Mouse (Mus musculus) granulocyte monocyte progenitor cell, adult 5-6 weeks (primary cell): Measurements from ENCODE around the gene C5ar1. TPM values are rescaled to one million over a fixed set of nuclear protein-coding genes. Genes with fewer than 3 reads are reported as not detected.
"Not testable (repeated sequence)": the region's sequence is repeated elsewhere in the genome, so short reads cannot be mapped to it uniquely, and the experiment has no call there.

Experiments used
- ATAC-seq: replicated peaks from 2 replicates; pipeline ENCODE4 v1.8.0; 2016; ENCODE audit warnings: mild to moderate bottlenecking, moderate TSS enrichment, inconsistent platforms; ENCODE audit not compliant: poor library complexity, severe bottlenecking
- total RNA-seq, 2 experiments: library from RNA; stranded (forward) in 1 of 2; stranded (reverse) in 1 of 2; fragments of 200-712, 200-1000 nt in 1 of 2; fragments of >200 nt in 1 of 2; fragmentation: Nextera tagmentation in 1 of 2; gene quantifications; 2 replicates each; pipeline ENCODE4 v1.2.3; 2014 to 2017

C5ar1 gene
- total RNA-seq (2014; fragmentation: Nextera tagmentation) (0.21 TPM in 1 of 2 replicates, not detected in the other), total RNA-seq (2017) (0.67 and 1.1 TPM in 2 replicates)

DNA sequence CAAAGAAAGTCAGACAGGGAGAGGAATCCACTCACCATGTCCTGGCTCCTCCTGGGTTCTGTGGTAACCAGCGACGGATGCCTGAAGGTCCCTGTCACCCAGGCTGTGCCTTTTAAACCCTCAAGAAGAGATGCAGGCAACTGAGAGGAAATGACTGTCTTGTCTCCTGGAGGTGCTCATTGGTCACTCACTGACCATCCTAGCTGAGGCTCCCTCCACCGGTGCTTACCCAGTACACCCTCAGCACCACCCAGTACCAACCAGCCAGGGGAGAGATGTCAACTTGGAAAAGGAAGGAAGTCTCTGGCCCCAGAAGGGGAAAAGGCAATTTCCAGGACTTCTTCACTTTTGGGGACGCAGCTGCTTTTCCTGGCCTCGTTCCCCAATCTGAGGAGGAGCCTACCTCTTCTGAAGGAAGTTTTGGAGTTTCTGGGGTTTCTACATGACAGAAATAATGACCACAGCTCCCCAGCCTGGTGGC lies at the start of gene C5ar1:
Gene C5ar1 (minus strand): TSS at position 431 of the 481 bp plus-strand sequence.
- peak; percentile 18 for ATAC-seq

DNA sequence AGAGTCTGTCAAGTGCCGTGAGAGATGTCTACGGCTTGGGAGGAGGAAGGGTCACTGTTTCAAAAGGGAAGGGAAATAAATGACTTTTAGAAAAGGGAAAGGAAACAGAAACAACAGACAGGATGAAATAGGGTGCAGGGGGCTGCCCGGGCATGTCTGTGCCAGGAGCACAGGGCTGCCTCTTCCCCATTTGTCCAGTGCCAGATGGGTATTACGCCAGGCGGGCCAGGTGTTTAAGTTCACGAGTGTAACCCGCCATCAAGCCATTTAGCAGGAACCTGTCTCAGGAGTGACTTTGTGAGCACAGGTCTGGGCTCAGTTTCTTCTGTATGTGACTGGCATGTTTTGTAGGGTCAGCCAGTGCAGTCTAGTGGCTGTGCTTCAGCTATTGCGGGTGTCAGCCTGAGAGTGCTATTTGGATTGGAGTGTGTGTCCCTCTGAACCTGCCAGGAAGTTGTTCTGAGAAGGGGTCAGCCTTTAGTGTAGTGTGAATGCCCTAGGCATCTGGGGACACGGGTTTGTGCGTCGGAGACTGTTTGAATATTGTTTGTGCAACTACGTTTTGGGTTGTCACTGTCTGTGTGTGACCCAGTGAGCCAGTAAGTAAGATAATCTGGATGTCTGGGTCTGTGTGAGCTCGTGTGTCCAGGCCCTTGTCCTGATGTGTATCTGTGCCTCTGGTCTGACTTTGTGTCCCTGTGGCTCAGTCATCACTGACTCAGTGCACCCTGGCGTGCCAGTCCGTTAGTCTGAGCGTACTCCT lies 49.4 kb upstream of the C5ar1 start:
- ATAC-seq, result peak; percentile 34

- not testable (repeated sequence) for ATAC-seq
These were observed 48.8 kb upstream of the C5ar1 start, which contains the start of gene Bbc3 for GRCm38 (mm10) chr7:16308093-16308492. Gene Bbc3, plus strand, starts transcription at chr7:16308393.

- ATAC-seq, result not testable (repeated sequence)
These were observed 47.8 kb upstream of the C5ar1 start for GRCm38 (mm10) chr7:16307141-16307540.

DNA sequence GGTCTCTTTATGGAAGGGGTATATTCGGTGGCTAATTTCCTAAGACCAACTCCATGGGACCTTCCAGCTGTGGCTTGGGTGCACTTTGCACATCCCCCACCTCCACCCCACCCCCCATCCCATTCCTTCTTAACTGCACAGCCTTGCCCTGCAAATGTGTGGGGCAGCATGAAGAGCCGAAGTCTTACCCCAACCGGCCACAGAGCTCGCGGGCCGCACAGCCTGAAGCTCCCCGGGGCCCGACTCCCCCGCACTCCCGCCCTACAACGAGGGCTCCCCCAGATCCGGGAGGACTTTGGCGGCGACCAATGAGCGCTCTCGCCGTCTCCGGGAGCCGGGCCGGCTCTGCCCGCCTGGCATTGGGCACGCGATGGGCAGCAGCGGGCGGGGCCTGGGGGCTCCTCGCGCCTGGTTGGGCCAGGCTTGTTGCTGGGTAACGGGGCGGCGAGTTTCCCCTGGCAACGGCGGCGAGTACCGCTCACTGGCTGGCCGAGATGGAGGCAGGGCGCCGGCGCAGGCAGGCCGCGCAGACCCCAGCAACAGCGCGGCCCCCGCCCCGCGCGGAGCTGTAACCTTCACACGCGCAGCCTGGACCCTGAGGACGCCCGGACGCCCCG lies 40.2 kb upstream of the C5ar1 start:
- ATAC-seq, result peak; percentile 51

GRCm38 (mm10) chr7:16298927-16299326 lies 39.6 kb upstream of the C5ar1 start:
- no peak for ATAC-seq

DNA sequence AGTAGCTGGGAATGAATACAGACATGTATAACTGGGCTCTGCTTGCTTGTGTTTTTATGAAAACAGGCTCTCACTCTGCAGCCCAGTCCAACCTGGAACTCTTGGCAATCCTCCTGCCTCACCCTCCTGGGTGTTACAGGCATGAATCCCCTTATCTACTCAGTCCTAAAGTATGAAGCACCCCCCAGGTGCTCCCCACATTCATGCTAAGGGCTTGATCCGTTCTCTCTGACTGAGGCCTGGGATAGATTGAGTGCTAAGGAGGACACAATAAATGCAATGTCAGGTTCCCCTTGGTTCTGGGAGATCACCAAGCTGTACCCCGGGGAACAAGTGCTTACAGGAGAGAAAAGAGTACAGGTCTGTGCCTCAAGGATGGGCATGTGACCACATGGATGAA lies 38.3 kb upstream of the C5ar1 start:
- no peak for ATAC-seq

- peak; percentile 54 for ATAC-seq
These were observed 37.5 kb upstream of the C5ar1 start for GRCm38 (mm10) chr7:16296766-16297390.

DNA sequence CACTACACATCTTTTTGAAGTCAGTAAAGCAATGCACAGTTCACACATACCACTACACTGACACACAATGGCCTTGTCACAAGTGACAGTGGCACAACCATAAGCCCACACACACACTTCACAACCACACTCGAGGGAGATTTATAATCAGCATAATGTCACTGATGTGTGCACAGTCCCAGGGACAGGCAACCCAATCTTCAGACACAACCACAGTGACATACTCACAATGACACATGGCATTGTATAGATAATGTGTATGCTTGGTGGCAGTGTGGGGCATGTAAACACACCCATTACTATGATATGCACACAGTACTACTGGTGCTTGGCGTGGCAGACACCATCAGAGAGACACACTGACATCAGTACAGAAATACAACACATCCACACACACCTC lies 36.8 kb upstream of the C5ar1 start:
- no peak for ATAC-seq

GRCm38 (mm10) chr7:16295321-16295900 lies 36.1 kb upstream of the C5ar1 start:
- ATAC-seq, result peak; percentile 51

GRCm38 (mm10) chr7:16294837-16295236 lies 35.5 kb upstream of the C5ar1 start:
- peak; percentile 76 for ATAC-seq

GRCm38 (mm10) chr7:16294346-16294745 lies 35.0 kb upstream of the C5ar1 start:
- ATAC-seq, result peak; percentile 37

DNA sequence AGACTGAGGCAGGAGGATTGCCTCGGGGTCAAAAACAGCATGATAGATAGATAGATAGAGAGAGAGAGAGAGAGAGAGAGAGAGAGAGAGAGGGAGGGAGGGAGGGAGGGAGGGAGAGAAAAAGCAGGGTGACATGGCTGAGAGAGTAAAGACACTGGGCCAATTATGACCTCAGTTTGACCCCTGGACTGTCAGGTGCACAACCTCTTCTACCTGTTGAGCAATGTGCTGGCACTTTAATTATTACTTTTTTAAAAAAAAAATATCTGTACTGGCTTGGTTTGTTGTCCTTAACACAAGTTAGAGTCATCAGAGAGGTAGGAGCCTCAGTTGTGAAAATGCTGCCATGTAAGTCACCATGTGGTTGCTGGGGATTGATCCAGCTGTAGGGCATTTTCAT lies 28.5 kb upstream of the C5ar1 start:
- no peak for ATAC-seq

- no peak for ATAC-seq
These were observed 27.7 kb upstream of the C5ar1 start for GRCm38 (mm10) chr7:16287016-16287415.

DNA sequence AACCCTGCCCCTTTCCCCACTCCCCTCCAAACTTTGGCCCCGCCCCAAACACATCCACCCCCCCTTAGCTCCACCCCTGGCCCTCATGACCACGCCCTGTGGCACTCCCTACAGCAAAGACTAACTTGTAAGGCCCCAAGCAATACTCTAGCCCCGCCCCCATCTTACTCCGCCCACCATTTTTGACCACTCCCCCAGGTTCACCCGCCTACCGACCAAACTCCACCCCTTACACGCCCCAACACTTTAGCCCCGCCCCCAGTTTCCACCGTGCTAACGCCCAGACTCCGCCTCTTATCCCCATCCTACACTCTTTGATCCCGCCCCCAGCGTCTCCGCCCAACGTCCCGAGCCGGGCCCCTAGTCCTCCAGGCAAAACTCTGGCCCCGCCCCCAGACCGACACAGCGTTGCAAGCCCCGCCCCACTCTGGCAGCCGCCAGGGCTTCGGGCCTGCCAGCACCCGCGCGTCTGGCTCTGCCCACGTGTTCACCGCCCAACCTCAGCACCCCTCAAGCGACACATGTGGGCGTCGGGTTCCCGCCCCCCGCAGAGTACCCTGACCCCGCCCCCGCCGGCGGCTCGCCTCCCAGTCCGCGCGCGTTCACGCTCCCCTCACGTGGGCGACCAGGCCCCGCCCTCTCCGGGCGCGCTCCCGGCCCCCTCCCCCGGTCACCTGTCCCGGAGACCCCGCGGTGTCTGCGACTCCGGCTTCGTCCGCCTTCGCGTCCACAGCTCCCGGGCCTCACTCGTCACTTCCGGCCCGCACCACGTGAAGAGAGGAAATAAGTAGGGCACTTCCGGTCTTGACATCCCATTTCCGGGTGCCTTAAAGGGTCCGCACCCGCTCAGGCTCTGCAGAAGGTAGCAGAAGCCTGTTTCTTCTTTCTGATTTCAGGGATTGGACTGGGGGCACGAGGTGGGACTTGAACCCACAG lies 27.0 kb upstream of the C5ar1 start, which contains the start of gene Ccdc9:
Gene Ccdc9 (minus strand): TSS at position 770 of the 936 bp plus-strand sequence.
- peak; percentile 77 for ATAC-seq

DNA sequence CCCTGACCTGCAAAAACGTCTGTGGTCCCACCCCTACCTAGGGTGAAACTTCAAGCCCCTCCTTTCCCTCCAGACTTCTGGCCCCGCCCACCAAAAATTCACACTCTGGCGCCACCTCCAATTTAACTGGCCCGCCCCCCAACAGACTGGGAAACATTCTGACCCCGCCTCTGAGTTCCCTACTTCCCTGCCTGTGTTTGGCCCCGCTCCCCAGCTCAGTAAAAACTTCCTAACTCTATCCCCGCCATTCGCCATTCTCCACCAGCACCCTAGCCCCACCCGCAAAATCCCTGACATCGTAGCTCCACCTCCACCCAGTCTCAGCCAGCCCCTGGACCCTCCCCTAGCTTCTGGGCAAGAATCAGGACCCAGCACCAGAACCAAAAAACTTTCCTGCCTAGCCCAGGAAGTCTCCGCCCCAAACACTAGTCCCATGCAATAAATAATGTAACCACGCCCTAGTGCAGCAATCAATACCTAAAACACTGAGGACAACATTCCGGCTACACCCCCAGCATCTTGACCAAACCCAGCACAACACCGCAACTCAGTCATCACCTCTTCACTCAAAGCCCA lies 26.2 kb upstream of the C5ar1 start:
- ATAC-seq, result peak; percentile 40

- ATAC-seq, result no peak
These were observed 25.6 kb upstream of the C5ar1 start for GRCm38 (mm10) chr7:16284904-16285303.

GRCm38 (mm10) chr7:16284001-16284400 lies 24.7 kb upstream of the C5ar1 start:
- no peak for ATAC-seq

DNA sequence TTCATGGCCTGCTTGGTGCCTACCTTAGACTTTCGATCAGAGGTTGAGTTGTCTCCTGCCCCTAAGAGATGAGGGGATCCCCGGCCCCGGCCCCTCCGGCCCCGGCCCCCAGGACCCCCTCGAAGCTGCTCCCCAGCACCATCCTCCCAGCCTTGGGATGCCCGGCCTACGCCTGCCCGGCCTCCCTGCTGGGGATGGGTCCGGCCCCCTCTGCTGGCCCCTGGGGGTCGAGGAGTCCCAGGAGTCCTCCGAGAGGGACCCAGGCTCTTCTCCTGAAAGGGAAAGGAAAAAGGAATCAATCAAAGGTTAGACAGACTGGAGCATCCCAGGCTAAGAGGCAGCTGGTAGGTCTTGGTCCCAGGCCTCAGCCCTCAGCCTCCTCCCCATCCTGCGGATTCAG lies 23.0 kb upstream of the C5ar1 start:
- ATAC-seq, result no peak
